Mouse (Mus musculus): Measurements from ENCODE around the gene Cdhr2. TPM values are rescaled to one million over a fixed set of nuclear protein-coding genes. Genes with fewer than 3 reads are reported as not detected.

Cdhr2 gene
- polyA plus RNA-seq, 1 experiment from 2014 or later, result 9.9 TPM

Other genes starting within 250 kb of the Cdhr2 start
- gene Thoc3, start 232.6 kb upstream of the Cdhr2 start, polyA plus RNA-seq (2015; fragmentation: Nextera tagmentation; extraction: Ambion mirVana), result 96.5 and 99.5 TPM in 2 replicates
- 7.9 and 8.6 TPM in 2 replicates for gene Simc1, start 197.7 kb upstream of the Cdhr2 start, polyA plus RNA-seq (2015; fragmentation: Nextera tagmentation; extraction: Ambion mirVana)
- 125 and 147 TPM in 2 replicates for gene 4833439L19Rik, start 136.0 kb upstream of the Cdhr2 start, polyA plus RNA-seq (2015; fragmentation: Nextera tagmentation; extraction: Ambion mirVana)
- gene Arl10, start 126.4 kb upstream of the Cdhr2 start, polyA plus RNA-seq (2015; fragmentation: Nextera tagmentation; extraction: Ambion mirVana), result 21.7 and 23.1 TPM in 2 replicates
- 87.1 and 88.7 TPM in 2 replicates for gene Nop16, start 111.4 kb upstream of the Cdhr2 start, polyA plus RNA-seq (2015; fragmentation: Nextera tagmentation; extraction: Ambion mirVana)
- 182 and 211 TPM in 2 replicates for gene Higd2a, start 111.3 kb upstream of the Cdhr2 start, polyA plus RNA-seq (2015; fragmentation: Nextera tagmentation; extraction: Ambion mirVana)
- gene Cltb, start 90.1 kb upstream of the Cdhr2 start, polyA plus RNA-seq (2015; fragmentation: Nextera tagmentation; extraction: Ambion mirVana), result 79.6 and 79.8 TPM in 2 replicates
- 67.4 and 71.9 TPM in 2 replicates for gene Faf2, start 79.7 kb upstream of the Cdhr2 start, polyA plus RNA-seq (2015; fragmentation: Nextera tagmentation; extraction: Ambion mirVana)
- 52.5 and 56.5 TPM in 2 replicates for gene Rnf44, start 7.6 kb upstream of the Cdhr2 start, polyA plus RNA-seq (2015; fragmentation: Nextera tagmentation; extraction: Ambion mirVana)
- 0.19 and 0.22 TPM in 2 replicates for gene Gprin1, start 48.4 kb downstream of the Cdhr2 start, polyA plus RNA-seq (2015; fragmentation: Nextera tagmentation; extraction: Ambion mirVana)
- gene Sncb, start 65.1 kb downstream of the Cdhr2 start, polyA plus RNA-seq (2015; fragmentation: Nextera tagmentation; extraction: Ambion mirVana), result 0.52 and 0.72 TPM in 2 replicates
- gene Eif4e1b, start 82.5 kb downstream of the Cdhr2 start, polyA plus RNA-seq (2015; fragmentation: Nextera tagmentation; extraction: Ambion mirVana), result not detected in 2 replicates
- gene Tspan17, start 87.9 kb downstream of the Cdhr2 start, polyA plus RNA-seq (2015; fragmentation: Nextera tagmentation; extraction: Ambion mirVana), result 14.5 and 17.7 TPM in 2 replicates
- 2.2 and 2.3 TPM in 2 replicates for gene Unc5a, start 247.9 kb downstream of the Cdhr2 start, polyA plus RNA-seq (2015; fragmentation: Nextera tagmentation; extraction: Ambion mirVana)

Data from stomach, embryonic 16.5 days (tissue).